Mouse (Mus musculus) cerebellum, adult 2 months (tissue): Measurements from ENCODE around the gene Perm1.

Experiments used
- CTCF ChIP-seq: fragments of 200-500 bp; IDR thresholded peaks from 2 replicates; pipeline ENCODE4 v1.5.1; 2011; ENCODE audit warnings: low read depth, mild to moderate bottlenecking, control low read depth, low read length, moderate library complexity, borderline replicate concordance; ENCODE audit not compliant: insufficient read depth
- POLR2A ChIP-seq: fragments of 200-500 bp; IDR thresholded peaks from 2 replicates; pipeline ENCODE4 v1.6.1; 2011; ENCODE audit warnings: low read length, control low read depth, borderline replicate concordance; ENCODE audit not compliant: insufficient read depth

GRCm38 (mm10) chr4:156208872-156209271 lies 6.8 kb upstream of the Perm1 start:
- no peak for TF ChIP-seq POLR2A
- no peak for TF ChIP-seq CTCF
